Mouse (Mus musculus) stomach, postnatal 0 days (tissue): Measurements from ENCODE around the gene Dhh.
"Not testable (repeated sequence)": the region's sequence is repeated elsewhere in the genome, so short reads cannot be mapped to it uniquely, and the experiment has no call there.

Experiments used
- CTCF ChIP-seq: IDR thresholded peaks from 2 replicates; pipeline ENCODE4 v1.5.1; 2016; ENCODE audit warnings: antibody characterized with exemption, low read depth, mild to moderate bottlenecking, moderate library complexity
- EP300 ChIP-seq: optimal IDR thresholded peaks from 2 replicates; pipeline ENCODE3; 2016; ENCODE audit warnings: antibody characterized with exemption

DNA sequence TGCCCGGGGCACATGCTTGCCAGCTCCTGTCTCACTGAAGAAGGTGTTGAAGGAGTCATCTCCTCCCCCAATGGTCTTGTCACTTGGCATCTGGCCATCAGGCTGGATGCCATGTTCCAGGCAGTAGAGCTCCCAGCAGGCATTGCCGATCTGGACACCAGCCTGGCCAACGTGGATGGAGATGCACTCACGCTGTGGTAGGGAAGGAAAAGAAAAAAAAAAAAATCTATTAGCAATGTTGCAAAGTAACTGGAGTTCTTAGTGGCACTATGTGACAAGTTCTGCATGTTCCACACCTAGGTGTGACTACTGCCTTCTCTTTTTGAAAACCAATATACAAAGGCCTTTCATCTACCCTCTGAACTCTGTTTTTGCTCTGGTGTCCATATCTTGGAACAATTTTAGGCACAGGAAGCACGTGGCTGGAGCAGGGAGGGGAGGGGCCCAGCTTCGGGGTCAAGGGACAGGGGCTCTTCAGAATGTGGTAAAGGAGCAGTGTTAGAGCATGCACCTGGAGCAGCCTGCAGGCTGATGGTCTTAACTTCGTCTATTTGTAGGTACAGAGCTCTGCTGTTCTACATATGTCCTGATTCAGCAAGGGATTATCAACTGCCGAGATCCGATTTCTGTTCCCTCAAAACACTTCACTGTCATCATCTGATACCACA, 34.8 kb upstream of the Dhh start:
- not testable (repeated sequence) for TF ChIP-seq CTCF, EP300
